Mouse (Mus musculus): ENCODE measurements around the gene Btbd9.
A peak's percentile ranks its signal among the peaks of the same experiment; 100 is the strongest.
"Not testable (repeated sequence)": the region's sequence is repeated elsewhere in the genome, so short reads cannot be mapped to it uniquely, and the experiment has no call there.

Btbd9 gene

DNA sequence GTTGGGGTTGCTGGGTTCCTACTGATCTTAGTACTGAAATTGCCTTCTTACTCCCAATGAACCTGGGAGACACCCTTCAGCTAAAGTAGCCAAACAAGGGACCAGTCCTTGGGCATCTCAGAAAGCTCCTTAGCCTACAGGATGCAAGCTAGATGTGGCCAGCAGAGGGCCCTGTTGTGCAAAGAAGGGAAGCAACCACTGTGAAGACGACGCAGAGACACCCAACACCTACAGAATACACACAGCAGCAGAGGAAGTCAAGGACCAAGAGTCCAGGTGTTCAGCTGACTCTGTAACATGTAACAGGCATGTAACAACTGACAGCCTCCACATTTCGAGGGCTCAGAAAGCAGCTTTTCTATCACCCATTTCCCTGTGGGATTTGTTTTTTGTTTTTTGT is 16.8 kb downstream of the Btbd9 start:
- peak; percentile 59 for DNase-seq (ENCODE audit: low read depth, low spot score)

DNA sequence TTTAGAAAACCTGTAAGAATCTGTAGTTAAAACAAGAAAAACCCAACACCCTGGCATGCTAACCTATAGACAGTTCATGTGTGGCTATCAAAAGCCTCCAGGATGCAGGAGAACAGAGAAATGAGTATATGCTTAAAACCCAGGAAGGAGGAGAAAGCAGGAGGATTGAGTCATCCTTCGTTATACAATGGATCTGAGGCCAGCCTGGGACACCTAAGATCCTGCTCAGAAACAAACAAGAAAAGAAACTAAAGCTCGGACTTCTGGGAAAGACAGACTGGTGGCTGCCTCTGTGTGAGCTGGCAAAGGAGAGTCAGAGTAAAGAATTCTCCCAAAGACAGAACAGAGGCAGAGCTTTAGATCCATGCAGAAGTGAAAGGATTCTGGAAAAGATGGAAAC is 17.7 kb downstream of the Btbd9 start:
- no peak for DNase-seq (ENCODE audit: low read depth, low spot score)

DNA sequence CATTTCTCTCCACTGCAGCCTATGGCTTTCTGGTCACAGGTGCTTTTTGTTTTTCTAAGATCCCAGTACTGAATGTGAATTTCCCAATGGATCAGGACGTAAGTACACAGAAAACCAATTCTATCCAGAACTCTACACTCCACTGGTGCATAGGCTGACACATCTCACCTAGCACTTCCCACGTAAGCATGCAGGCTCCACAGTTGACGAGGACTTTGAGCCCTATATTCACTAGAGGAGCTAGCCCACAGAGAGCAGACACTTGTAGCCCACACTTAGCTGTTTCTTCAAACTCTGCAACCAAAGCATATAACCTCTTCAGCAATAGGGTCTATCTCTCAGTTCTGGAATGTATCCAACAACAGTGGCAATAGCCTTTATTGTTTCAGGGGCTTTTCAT is 19.8 kb downstream of the Btbd9 start:
- no peak for DNase-seq (ENCODE audit: low read depth, low spot score)

DNA sequence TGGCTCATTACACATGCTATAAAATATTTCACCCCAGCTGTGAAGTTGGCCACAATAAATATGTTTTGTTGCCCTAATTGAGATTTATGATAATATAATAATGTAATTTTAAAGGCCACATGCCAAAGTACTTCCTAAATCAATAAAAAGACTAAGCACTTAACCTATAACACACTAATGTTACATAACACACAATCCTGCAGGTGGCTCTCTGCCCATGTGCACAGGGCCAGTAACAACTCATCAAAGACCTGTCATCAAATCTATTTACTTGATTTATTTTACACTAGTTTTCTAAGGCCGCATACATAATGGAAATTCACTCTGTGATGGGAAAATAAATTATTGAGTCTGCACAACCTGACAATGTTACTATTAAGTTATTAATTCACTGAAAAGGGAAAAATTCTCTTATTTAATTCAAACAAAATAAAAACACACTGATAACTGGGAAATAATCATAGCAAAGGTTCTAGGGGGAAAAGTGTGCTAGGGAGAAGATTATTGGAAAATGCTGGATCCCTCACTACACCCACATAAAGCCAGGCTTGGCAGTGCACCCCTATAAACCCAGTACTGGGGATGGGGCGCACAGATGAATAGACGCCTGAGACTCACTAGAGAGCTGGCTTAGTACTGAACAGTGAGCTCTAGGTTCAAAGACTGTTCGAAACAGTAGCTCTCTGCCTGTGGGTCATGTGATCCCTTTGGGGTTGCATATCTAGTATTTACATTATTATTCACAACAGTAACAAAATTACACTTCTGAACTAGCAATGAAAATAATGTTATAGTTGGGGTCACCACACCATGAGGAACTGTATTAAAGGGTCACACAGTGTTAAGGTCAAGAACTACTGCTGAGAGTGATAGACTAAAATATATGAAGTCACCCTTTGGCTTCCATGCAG is 23.0 kb downstream of the Btbd9 start:
- DNase-seq (ENCODE audit: low read depth, low spot score) = no peak

DNA sequence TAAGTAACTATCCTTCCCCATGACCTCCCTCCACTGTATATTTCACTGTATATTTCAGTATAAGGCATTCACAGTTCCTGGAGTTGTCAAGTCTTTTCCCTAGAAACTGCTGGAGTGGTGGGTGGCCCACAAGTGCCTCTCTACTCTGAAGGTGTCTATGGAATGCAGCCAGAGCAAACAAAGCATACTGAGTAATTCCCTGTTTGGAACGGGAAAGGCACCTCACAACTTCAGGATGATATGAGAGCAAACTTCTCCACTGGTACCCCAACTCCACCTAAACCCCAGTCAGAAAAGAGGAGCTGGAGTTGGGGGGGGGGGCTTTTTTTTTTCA is 25.5 kb downstream of the Btbd9 start:
- no peak for DNase-seq (ENCODE audit: low read depth, low spot score)

DNA sequence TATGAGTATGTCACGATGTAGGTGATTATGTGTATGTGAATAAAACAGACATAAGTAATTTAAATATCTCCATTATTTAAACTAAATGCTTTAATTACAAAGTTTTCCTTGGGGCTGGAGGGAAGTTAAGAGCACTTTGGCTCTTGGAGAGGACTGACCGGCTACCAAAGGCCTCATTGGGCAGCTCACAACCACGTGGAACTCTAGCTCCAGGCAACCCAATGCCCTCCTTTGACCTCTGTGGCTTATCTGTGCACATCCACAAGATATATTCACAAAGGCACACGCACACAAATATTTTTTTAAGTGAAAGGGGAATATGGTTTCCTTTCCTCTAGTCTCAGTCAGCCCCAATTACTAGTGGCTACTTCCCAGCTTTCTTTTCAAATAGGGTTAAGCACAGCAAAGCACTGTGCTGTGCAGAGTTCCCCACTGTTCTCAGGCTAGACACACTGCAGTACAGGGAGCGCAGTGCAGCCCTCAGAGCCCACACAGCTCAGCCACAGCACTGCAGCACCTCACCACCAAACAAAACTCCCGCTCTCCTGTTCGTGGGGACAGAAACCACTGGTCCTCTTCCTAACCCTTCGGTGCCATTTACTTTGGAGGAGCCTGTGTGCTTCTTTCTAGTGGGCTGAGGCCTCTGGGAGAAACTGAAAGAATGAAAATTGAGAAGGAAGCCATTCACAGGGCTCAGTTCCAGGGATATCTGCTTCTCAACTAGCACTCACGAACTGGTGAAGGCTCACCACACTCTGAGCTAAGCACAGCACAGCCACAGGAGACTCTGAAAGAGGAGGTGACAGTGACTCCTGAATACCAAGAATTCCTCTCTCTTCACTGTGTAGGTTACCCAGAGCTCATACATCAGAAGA is 26.2 kb downstream of the Btbd9 start:
- no peak for DNase-seq (ENCODE audit: low read depth, low spot score)

DNA sequence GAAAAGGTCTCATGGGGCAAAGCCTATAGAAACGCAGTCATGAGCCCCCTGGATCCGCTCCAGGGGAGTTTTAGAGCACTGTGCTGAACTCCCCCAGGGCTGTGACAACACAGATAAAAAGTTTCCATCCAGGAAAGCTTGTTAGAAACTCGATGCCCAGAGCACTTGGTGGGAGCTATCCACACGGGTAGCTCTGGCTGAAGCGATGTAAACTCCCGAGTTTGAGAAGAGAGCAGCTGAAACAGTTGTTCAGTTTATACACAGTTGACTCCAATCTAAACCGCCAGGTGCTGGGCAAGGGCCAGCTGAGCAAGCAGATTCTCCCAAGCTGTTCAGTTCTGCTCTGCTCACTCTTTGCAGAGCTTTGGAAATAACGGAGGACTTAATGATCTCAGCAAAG is 37.2 kb downstream of the Btbd9 start:
- no peak for DNase-seq (ENCODE audit: low read depth, low spot score)

DNA sequence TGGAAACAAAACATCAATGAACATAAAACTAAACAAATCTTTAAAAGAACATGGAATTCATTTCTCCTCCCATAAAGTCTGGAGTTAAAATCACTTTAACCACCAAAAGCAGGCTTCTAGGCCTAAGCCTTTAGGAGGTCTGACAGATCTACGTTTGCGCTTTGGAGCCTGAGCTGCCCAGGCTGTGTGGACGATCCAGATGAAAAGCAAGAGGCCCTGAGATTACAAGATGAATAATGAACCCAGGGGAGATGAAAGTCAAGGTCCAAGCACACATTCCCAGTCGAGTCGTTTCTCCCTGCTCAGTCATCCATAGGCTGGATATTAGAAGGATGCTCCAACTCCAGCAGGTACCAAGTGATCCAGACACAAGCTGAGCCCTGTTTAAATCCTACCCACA is 39.6 kb downstream of the Btbd9 start:
- no peak for DNase-seq (ENCODE audit: low read depth, low spot score)

DNA sequence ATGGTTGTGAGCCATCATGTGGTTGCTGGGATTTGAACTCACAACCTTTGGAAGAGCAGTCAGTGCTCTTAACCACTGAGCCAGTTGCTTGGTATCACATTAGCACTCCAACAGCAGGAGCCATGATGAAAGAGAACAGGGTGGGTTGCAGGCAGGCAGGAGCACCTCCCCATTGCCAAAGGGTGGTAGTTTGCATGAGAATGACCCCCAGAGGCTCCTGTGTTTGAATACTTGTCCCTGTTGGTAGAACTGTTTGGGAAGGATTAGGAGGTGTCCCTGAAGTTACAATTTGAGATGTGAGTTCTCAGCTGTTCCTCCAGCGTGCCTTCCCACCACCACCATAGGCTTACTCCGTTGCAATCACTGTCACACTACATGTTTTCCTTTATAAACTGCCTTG is 43.2 kb downstream of the Btbd9 start:
- DNase-seq (ENCODE audit: low read depth, low spot score) = no peak

DNA sequence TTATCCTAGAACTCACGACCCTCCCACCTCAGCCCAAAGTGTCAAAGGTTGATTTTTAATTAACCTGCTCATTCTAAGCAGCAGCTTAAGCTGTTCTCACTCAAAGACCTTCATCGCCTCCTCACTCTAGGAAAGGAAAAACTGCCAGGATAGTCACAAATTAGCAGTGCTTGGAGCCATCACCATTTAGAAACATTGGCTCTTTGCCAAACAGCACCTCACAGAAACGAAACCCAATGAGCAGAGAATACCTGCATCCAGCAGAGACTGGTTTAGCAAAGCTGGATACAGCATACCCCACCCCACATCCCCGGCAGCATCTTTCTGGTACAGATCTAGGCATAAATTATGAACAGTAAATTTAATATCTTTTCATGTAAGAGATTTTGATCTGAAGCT is 45.7 kb downstream of the Btbd9 start:
- no peak for DNase-seq (ENCODE audit: low read depth, low spot score)

DNA sequence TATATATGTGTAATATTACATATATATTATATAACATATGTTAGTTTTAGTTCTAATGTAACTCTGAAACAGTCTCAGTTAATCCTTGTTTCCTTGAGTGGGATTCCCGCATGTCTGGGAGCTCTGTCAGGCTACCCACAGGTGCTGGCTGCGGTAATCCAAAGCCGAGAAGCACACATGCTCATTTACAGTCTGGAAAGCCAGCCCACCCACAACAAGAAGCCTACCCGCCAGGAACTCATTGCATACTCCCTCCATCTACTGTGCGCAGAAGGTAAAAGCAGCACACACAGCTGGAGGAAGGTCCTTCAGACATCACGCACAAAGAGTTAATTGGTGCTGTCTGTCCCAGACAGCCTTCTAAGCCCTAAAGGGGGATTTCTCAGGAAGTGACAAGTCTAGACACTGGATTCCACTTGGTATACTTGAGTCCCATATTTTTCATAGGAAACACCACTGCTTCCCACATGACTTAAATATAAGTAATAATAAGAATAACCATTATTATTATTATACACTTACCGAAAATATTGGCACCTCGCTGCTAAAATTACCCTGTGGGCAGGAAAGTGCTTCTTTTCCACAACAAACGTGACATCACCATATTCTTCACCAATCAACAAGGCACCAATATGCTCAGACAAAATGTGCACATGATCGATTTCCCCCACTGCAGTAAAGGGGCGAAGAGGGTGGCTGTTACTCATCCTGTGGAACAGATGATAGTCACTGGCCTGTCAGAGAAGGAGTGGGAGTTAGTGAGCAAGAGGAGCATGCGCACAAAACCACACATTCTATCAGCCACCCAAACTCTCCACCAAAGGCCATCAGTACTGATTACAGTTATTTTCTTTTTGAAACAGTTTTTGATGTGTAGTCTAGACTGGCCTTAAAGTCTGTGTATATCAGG is 46.4 kb downstream of the Btbd9 start:
- no peak for DNase-seq (ENCODE audit: low read depth, low spot score)

DNA sequence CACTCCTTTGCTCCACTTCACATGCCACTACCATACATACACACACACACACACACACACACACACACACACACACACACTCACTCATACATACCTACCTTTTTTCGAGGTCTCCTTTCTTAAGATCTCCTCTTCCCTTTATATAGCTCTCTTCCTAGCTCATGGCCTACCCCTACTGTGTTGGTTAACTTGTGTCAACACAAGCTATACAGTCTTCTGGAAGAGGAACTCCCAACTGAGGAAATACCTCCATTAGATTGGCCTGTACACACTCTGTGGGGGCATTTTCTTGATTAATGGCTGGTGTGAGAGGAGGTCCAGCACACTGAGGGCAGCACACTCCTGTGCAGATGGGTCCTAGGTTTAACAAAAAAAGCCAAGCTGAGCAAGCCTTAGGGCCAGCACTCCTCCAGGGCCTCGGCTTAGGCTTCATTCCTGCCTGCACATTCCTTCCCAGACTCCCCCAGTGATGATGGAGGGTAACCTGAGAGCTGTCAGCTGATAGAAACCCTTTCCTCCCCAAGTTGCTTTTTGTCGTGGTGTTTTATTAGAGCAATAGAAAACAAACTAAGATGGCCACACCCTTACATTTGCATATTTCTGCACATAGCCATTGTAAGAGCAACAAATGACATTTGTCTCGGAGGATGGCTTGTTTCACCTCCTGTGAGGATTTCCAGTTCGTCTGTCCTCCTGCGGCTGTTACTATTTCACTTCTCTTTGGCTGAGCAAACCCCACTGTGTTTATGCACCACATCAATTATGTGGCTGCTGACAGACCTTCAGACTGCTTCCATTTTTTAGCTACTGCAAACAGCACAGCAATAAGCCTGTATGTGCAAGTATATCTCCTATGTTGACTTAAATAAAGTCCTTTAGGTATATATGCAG is 50.6 kb downstream of the Btbd9 start:
- no peak for DNase-seq (ENCODE audit: low read depth, low spot score)

DNA sequence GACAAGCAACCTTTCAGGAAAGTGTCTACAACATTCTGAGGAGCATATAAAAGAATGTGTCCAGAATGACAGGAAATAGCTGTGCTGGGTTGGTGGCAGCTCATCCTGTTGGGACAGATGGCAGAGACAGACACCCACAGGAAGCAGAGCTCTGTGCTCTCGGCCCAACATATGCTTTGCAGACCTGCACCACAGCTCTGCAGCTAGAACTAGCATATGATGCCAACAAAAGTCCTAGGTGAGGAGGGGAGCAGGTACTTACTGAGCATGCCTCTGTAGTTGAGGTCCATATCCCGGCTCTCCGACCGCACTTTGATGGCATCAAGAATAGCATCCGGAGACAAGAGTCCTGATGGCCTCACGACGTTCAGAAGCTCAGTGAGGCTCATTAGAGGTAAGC is 51.8 kb downstream of the Btbd9 start:
- no peak for DNase-seq (ENCODE audit: low read depth, low spot score)

DNA sequence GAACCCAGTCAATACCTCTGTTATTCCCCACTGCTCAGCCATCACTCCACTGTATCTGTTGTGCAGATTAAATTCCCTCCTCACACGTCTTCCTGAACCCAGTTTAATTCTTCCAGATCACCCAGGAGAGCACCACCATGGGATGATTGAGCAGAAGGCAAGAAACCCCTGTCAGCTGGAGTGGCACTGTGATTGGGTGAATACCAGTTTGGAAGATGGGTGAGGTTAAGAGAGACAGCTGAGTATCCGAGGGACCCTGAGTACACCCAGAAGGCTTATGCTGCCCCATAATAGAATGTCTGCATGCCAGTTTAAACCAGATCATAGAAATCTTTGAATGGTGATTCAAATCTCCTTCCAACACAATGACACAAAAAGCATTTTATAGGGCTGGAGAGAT is 52.5 kb downstream of the Btbd9 start:
- DNase-seq (ENCODE audit: low read depth, low spot score) = no peak

DNA sequence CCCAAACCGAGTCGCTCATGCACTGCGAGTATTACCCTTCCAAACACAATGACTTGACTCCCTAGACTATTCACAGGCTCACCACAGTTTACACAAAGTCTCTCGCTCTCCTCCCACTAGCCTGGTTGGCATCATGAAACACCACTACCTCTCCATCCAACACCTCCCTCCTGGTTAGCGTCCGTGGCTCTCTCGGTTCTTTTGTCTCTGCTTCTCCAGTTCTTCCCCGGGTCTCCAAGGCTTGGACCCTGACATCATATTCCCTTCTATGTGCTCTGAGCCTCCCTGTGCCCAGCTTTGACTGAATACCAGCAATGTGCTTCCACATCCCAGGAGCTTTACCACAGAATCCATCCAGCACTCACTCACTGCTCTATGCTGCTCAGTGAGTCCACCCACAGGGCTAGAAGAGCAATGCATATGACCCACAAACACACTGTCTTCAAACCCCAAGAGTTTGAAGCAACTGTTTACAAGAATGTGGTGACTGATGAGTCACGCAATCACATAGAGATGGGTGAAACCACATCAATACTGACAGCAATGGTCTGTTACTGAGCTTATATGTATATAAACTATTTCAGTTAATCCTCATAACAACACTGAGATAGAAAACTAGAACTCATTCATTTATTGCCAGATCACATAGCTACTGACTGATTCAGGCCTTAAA is 53.7 kb downstream of the Btbd9 start:
- no peak for DNase-seq (ENCODE audit: low read depth, low spot score)

DNA sequence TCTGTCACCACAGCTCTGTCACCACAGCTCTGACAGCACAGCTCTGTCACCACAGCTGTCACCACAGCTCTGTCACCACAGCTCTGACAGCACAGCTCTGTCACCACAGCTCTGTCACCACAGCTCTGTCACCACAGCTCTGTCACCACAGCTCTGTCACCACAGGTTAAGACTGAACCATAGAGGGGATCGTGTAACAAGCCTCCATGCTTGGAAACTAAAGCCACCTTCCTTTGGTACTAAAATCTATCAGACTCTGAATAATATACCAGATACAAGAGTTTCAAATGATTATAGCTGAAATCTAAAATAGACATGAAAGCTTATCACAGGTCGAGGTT is 57.1 kb downstream of the Btbd9 start:
- DNase-seq (ENCODE audit: low read depth, low spot score) = not testable (repeated sequence)

DNA sequence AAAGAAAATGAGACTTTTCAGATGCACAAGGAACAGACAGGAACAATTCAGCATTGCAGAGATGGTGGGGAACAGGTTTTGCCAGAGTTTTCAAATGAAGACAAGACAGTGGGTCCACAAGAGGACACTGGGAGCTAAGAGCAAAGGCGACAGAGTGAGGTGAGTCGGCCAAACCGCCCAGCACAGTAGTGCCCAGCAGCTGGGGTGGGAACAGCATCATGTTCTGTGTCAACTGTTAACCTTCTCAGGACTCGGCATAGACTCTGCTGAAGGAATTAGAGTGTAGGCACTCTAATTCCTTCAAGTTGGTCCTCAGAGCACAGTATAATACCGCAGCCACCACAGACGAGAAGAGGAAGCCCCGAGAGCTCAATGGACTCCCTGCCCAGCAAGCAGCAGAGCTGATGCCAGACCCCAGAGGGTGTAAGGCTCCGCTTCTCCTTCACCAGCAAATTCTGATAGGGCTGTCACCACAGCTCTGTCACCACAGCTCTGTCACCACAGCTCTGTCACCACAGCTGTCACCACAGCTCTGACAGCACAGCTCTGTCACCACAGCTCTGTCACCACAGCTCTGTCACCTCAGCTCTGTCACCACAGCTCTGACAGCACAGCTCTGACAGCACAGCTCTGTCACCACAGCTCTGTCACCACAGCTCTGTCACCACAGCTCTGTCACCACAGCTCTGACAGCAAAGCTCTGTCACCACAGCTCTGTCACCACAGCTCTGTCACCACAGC is 57.7 kb downstream of the Btbd9 start:
- DNase-seq (ENCODE audit: low read depth, low spot score) = no peak

DNA sequence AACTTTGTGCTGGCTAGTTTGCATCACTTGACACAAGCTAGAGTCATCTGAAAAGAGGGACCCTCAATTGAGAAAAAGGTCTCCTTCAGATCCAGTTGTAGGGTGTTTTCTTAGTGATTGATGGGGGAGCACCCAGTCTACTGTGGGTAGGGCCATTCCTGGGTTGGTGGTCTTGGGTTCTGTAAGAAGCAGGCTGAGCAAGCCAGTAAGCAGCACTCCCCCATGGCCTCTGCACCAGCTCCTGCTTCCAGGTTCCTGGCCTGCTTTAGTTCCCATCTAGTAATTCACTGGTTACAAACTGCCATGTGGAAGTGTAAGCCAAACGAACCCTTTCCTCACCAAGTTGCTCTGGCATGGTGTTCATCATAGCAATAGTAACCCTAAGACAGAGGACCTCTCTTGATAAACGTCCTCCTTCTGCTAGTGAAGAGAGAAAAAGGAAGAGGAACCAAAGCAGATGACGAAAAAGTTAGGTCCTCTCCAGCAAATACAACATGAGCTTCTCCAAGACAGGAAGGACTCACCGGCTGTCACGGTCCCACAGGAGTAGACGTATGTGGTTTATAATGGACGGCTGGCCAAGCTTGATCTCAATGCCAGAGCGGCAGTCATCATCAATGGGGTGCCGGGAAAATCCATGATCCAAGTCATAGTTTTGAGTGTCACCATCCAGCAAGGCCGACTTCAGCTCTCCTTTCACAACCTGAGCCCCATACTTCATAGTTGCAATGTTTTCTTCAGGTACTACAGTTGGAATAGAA is 59.5 kb downstream of the Btbd9 start:
- no peak for DNase-seq (ENCODE audit: low read depth, low spot score)

DNA sequence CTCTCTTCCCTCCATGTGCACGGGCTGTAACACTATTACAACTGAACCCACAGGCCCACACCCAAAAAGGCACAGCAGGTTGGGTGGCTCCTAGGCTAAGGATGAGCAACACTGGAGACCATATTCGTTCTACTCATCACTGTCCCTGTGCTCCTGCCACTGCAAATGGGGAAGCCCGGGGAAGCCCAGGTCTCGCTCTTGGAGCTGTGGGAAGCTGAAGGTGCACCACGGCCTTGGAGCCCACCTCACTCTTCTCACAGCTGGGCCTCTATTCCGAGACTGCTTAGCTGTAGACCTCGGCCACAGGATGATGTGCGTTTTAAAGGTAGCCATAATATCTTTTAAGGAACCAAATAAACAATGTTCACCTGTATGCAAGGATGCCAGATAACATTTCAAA is 60.9 kb downstream of the Btbd9 start:
- DNase-seq (ENCODE audit: low read depth, low spot score) = no peak

Measured in retina, postnatal 7 days (tissue).